Mouse (Mus musculus): ENCODE results near the gene Wnt2. TPM values are rescaled to one million over a fixed set of nuclear protein-coding genes. Genes with fewer than 3 reads are reported as not detected.

The Wnt2 gene
- 0.58 and 0.79 TPM in 2 replicates for polyA plus RNA-seq (2015; fragmentation: Nextera tagmentation; extraction: Ambion mirVana)

DNA sequence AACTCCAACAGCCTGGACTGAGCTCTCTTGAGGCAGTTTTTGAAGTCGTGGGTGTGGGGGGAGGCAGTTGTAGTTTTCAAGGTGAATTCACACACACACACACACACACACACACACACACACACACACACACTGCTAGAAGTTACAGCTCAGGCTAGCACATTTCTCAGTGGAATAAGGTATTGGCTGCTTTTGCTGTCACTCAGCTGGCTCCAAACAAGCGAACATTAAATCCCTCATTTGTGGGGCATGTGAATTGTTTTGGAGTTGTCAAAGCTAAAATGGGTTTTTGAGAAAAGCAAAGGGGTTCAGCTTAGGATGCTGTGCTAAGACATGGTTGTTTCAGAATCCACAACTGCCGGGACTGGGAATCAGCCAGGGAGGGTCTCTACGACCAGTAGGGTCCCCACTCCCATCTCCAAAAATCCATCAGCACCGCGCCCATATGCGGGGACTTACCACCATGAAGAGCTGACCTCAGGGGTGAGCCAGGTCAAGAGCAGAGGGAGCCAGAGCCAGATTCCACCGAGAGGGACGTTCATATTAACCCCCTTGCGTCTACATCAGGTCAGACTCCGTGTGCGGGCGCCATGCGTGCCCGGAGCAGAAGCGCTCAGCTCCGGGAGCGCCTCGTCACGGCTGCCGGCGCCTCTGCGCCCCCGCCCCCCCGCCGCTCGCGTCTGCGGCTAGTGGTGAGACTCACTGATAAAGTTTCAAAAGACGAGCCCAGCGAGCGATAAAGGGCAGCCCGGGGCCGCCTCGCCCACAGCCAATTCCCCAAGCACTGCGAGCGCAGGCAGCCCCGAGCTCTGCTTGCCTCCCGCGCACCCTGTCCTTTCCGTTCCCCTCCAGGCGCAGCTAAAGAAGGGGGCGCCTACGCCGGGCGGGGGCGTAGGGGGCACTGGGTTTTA, at the start of gene Wnt2:
Gene Wnt2, minus strand, starts transcription at position 840 of the 911 bp plus-strand sequence.
- peak within 1 kb of the TSS; percentile 23 for H3K9ac ChIP-seq
- 2% methylated on average over 47 of the region's 47 CpGs for WGBS

DNA sequence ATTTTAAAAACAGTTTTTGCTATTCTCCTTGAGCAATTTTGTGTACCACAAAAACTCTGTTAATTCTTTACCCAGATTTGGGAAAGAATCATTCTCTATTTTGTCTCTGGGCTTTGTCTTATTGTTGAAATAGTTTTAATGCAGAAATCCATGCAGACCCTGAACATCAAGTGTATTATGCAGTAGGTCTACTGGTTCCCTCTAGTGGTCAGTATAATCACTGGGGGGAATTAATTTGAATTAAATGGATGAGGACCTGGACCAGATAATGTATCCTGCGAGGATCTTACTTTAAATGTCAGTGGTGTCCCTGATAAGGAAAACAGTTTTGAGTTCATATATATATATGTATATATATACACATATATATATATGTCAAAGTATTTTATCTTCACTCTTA, 48.2 kb upstream of the Wnt2 start:
- no peaks in the 10 kb centered on the region for H3K9me3 ChIP-seq
- no peak for ATAC-seq
- 27% methylated on average over 1 of the region's 1 CpGs for WGBS
- no peak overlapping the region for H3K9ac ChIP-seq
- no peak overlapping the region for H3K4me2 ChIP-seq (replicated peaks)
- no peaks in the 10 kb centered on the region for H3K36me3 ChIP-seq
- no peaks in the 10 kb centered on the region for H3K27me3 ChIP-seq (replicated peaks)
- no peak overlapping the region for H3K4me3 ChIP-seq (replicated peaks)
- no peaks in the 10 kb centered on the region for H3K4me1 ChIP-seq (replicated peaks)
- H3K27ac ChIP-seq, result no peak overlapping the region

More for the DNA sequence above, at the start of gene Wnt2:
- H3K9me3 ChIP-seq, result no peaks in the 10 kb centered on the region
- H3K27me3 ChIP-seq (replicated peaks), result peaks cover 42% of the 10 kb centered on the region
- H3K36me3 ChIP-seq, result no peaks in the 10 kb centered on the region
- H3K27ac ChIP-seq, result no peak within 1 kb of the TSS
- peak within 1 kb of the TSS; percentile 95 for H3K4me2 ChIP-seq (replicated peaks)
- ATAC-seq, result peak; percentile 70
- H3K4me1 ChIP-seq (replicated peaks), result peaks cover 21% of the 10 kb centered on the region
- peak within 1 kb of the TSS; percentile 46 for H3K4me3 ChIP-seq (replicated peaks)

- no peak overlapping the region for H3K4me3 ChIP-seq (replicated peaks)
- no peaks in the 10 kb centered on the region for H3K27me3 ChIP-seq (replicated peaks)
- ATAC-seq, result peak; percentile 68
- H3K4me1 ChIP-seq (replicated peaks), result no peaks in the 10 kb centered on the region
- WGBS, result 72% methylated on average over 7 of the region's 7 CpGs
- H3K9me3 ChIP-seq, result no peaks in the 10 kb centered on the region
- no peaks in the 10 kb centered on the region for H3K36me3 ChIP-seq
- H3K4me2 ChIP-seq (replicated peaks), result no peak overlapping the region
- peak overlapping the region; percentile 18; the same call in 1 of the 2 replicates for H3K27ac ChIP-seq
- H3K9ac ChIP-seq, result no peak overlapping the region
These were observed 46.6 kb upstream of the Wnt2 start for GRCm38 (mm10) chr6:18076986-18077385.

DNA sequence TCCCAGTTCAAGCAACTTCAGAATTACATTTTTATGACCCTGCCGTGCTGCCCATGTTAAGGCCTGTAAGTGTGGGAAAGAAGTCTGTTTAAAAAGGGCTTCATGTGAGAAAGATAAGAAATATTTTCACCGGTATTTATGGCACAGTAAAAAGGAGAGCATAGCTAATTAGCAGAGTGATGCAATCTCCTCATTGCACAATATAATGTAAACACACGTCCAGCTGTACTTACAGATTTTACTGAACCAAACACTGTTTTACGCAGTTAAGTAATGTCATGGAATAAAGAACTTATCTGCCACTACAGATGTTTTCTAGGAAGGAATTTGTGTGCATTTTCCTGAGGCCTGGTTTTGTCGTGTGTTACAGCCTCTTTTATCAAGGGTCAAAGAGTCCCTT, 46.2 kb upstream of the Wnt2 start:
- Histone ChIP-seq H3K36me3 (no peaks in the 10 kb centered on the region), H3K4me2 (replicated peaks) (no peak overlapping the region), H3K4me3 (replicated peaks) (no peak overlapping the region), H3K4me1 (replicated peaks) (no peaks in the 10 kb centered on the region), H3K9ac (no peak overlapping the region), H3K9me3 (no peaks in the 10 kb centered on the region), H3K27me3 (replicated peaks) (no peaks in the 10 kb centered on the region), H3K27ac (0 out of 2 replicates have a peak overlapping the region, but pooled peaks have one; percentile 18)
- ATAC-seq, result peak; percentile 96
- 13% methylated on average over 5 of the region's 5 CpGs for WGBS

DNA sequence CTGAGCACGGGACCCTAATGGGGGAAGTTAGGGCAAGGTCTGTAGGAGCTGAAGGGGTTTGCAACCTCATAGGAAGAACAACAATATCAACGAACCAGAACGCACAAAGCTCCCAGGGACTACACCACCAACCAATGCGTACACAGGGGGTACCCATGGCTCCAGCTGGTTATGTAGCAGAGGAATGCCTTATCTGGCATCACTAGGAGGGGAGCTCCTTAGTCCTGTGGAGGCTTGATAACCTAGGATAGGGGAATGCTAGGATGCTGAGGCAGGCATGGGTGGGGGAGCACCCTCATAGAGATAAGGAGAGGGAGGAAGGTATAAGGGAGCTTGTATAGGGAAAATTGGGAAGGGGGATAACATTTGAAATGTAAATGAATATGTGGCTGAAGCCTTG, 27.5 kb upstream of the Wnt2 start:
- H3K4me2 ChIP-seq (replicated peaks), result no peak overlapping the region
- no peak for ATAC-seq
- H3K4me3 ChIP-seq (replicated peaks), result no peak overlapping the region
- H3K9ac ChIP-seq, result no peak overlapping the region
- no peak overlapping the region for H3K27ac ChIP-seq
- H3K9me3 ChIP-seq, result no peaks in the 10 kb centered on the region
- H3K4me1 ChIP-seq (replicated peaks), result no peaks in the 10 kb centered on the region
- WGBS, result 87% methylated on average over 4 of the region's 4 CpGs
- no peaks in the 10 kb centered on the region for H3K27me3 ChIP-seq (replicated peaks)
- no peaks in the 10 kb centered on the region for H3K36me3 ChIP-seq

DNA sequence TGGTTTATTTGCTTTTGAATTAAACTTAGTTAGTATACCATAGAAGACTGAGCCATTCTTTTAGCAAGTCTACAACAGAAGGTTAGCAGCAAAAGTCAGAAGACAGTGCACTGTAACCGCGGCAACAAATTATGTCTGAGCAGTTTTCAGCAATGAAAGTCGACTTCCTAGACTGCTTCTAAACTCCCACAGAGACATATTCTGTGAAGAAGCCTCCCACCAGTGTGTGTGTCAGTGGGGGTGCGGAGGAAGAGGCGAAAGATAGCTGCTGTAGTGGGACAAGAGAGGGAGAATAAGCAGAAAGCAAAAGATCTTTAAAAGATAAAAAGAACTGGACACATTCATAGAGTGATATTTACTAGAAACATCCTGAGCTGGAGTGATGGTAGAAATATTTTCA, 21.3 kb upstream of the Wnt2 start:
- no peak overlapping the region for H3K27ac ChIP-seq
- ATAC-seq, result no peak
- no peaks in the 10 kb centered on the region for H3K9me3 ChIP-seq
- no peaks in the 10 kb centered on the region for H3K36me3 ChIP-seq
- 73% methylated on average over 5 of the region's 5 CpGs for WGBS
- no peak overlapping the region for H3K4me2 ChIP-seq (replicated peaks)
- no peak overlapping the region for H3K4me3 ChIP-seq (replicated peaks)
- no peaks in the 10 kb centered on the region for H3K4me1 ChIP-seq (replicated peaks)
- no peak overlapping the region for H3K9ac ChIP-seq
- H3K27me3 ChIP-seq (replicated peaks), result no peaks in the 10 kb centered on the region

- Histone ChIP-seq H3K9me3 (no peaks in the 10 kb centered on the region), H3K9ac (no peak overlapping the region), H3K4me2 (replicated peaks) (no peak overlapping the region), H3K4me3 (replicated peaks) (no peak overlapping the region), H3K36me3 (no peaks in the 10 kb centered on the region), H3K4me1 (replicated peaks) (no peaks in the 10 kb centered on the region), H3K27me3 (replicated peaks) (no peaks in the 10 kb centered on the region), H3K27ac (no peak overlapping the region)
- ATAC-seq, result no peak
- 79% methylated on average over 4 of the region's 4 CpGs for WGBS
These were observed 13.9 kb upstream of the Wnt2 start for GRCm38 (mm10) chr6:18044299-18044698.

DNA sequence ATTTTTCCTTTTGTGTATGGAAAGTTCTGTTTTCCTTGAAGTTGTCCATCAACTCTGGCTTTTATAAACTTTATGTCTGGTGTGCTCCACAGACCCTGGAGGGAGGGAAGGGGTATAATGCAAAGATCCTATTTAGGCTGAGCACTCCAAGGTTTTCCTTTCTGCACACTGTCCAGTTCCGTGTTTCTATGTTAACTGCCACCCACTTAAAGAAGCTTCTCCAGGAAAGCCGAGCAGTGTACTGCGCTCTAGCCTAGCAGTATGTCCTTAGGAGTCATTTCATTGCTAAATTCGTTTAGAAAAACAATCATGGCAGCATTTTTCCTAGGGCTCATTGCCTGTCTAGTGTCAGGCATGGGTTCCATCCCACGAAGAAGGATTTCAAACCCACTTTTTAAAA, 12.8 kb upstream of the Wnt2 start:
- WGBS, result 70% methylated on average over 5 of the region's 5 CpGs
- H3K36me3 ChIP-seq, result no peaks in the 10 kb centered on the region
- no peak overlapping the region for H3K4me3 ChIP-seq (replicated peaks)
- no peak overlapping the region for H3K9ac ChIP-seq
- no peak overlapping the region for H3K27ac ChIP-seq
- no peak overlapping the region for H3K4me2 ChIP-seq (replicated peaks)
- H3K4me1 ChIP-seq (replicated peaks), result no peaks in the 10 kb centered on the region
- H3K27me3 ChIP-seq (replicated peaks), result no peaks in the 10 kb centered on the region
- ATAC-seq, result no peak
- no peaks in the 10 kb centered on the region for H3K9me3 ChIP-seq

DNA sequence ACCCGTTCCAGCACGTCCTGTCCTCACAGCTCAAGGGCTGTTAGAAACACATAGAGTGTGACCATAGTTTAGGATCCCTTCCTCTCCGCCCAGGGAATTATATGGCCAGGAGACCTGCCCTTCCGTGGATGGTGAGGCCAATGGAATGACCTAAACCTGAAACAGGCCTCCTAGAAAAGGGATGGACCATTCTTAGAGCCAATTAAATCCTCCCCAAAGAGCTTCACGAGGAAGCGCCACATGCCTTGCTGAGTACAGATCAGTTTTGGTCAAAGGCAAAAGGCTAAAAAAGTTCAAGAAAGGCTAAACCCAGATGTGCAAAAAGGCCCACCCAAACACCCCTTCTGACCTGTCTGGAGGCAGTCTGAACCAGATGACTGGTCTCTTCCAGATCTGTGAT, 1.9 kb upstream of the Wnt2 start:
- Histone ChIP-seq H3K4me3 (replicated peaks) (peak overlapping the region; percentile 46), H3K9me3 (no peaks in the 10 kb centered on the region), H3K4me2 (replicated peaks) (peak overlapping the region; percentile 95), H3K36me3 (no peaks in the 10 kb centered on the region), H3K27me3 (replicated peaks) (peaks cover 42% of the 10 kb centered on the region), H3K9ac (no peak overlapping the region), H3K4me1 (replicated peaks) (peaks cover 21% of the 10 kb centered on the region), H3K27ac (no peak overlapping the region)
- no peak for ATAC-seq
- 30% methylated on average over 6 of the region's 6 CpGs for WGBS

DNA sequence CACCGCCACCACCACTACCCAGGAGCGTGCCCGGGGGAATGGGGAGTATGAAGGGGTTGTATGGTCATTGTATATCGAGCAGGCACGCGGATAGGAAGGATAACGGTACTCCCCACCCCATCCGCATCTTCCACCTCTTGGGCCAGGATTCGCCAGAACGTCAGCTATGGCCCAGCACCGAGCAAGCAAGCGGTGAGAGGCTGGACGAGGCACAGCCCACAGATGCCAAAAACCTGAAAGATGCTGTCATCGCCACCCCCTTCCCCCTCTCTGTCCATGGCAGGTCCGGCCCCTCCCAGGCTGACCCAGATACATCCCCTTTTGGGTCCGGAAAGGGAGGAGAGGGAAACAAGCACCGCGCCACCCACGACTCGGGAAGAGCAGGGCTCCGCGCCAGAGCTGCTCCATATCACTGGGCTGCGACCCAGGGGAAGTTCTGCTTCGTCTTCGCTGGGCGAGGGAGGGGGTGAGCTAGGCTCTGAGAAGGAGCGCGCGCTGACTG, 1.2 kb upstream of the Wnt2 start:
- Histone ChIP-seq H3K36me3 (no peaks in the 10 kb centered on the region), H3K4me2 (replicated peaks) (peak overlapping the region; percentile 95), H3K9ac (peak overlapping the region; percentile 18), H3K27me3 (replicated peaks) (peaks cover 42% of the 10 kb centered on the region), H3K27ac (no peak overlapping the region), H3K4me3 (replicated peaks) (peak overlapping the region; percentile 46), H3K4me1 (replicated peaks) (peaks cover 21% of the 10 kb centered on the region), H3K9me3 (no peaks in the 10 kb centered on the region)
- 1% methylated on average over 29 of the region's 29 CpGs for WGBS
- ATAC-seq, result peak; percentile 74

- Histone ChIP-seq H3K4me1 (replicated peaks) (peaks cover 21% of the 10 kb centered on the region), H3K36me3 (no peaks in the 10 kb centered on the region), H3K4me2 (replicated peaks) (peak overlapping the region; percentile 95), H3K4me3 (replicated peaks) (peak overlapping the region; percentile 46), H3K9ac (0 out of 2 replicates have a peak overlapping the region, but pooled peaks have one; percentile 18), H3K27me3 (replicated peaks) (peaks cover 42% of the 10 kb centered on the region), H3K27ac (no peak overlapping the region), H3K9me3 (no peaks in the 10 kb centered on the region)
- ATAC-seq, result 0 out of 2 replicates have a peak, but pooled peaks have one; percentile 15
- WGBS, result 11% methylated on average over 12 of the region's 12 CpGs
These were observed 603 bp upstream of the Wnt2 start for GRCm38 (mm10) chr6:18030868-18031508.

DNA sequence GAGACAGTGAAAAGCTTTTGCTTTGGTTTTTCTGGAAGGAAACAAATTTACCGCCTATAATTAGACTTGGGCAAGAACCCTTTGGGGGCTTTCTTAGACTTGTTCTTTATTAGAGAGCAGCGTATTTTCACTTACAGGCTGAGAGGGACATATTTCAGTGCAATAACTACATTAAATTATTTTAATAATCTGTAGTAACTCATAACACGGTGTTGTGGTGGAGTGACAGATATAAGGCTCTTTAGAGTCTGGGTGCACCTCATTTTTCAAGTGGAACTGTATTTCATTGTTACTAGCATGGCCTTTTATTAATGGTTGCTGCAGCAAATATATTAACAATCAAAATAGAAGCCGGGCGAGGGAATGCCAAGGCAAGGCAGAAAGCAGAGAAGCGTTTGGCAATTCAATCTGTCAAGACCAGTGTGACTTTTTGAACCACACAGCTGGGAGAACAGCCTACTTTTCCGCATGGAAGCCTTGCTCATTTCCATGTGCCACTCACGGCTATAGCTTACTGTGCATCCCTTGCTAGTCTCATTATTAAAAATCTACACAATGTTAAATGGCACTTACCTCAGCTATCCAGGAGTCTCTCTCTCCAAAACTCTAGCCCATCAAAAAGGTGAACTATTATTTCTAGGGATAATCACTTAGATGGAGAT, 6.1 kb downstream of the Wnt2 start:
- H3K27me3 ChIP-seq (replicated peaks), result peaks cover 10% of the 10 kb centered on the region; the same call in 1 of the 2 replicates
- no peak overlapping the region for H3K9ac ChIP-seq
- no peak overlapping the region for H3K4me2 ChIP-seq (replicated peaks)
- no peaks in the 10 kb centered on the region for H3K4me1 ChIP-seq (replicated peaks)
- H3K27ac ChIP-seq, result no peak overlapping the region
- no peak for ATAC-seq
- WGBS, result 85% methylated on average over 8 of the region's 8 CpGs
- no peak overlapping the region for H3K4me3 ChIP-seq (replicated peaks)
- H3K36me3 ChIP-seq, result no peaks in the 10 kb centered on the region
- no peaks in the 10 kb centered on the region for H3K9me3 ChIP-seq
